Mouse (Mus musculus): Measurements from ENCODE around the gene Secisbp2.

- TF ChIP-seq CTCF (IDR thresholded peaks at IDR 0.05; ENCODE audit: low read depth, low read length) (no peak), GATA2 (IDR thresholded peaks at IDR 0.05; ENCODE audit: borderline replicate concordance, low read depth, low read length) (no peak), TAL1 (conservative IDR thresholded peaks at IDR 0.05; ENCODE audit: low read depth, low read length) (no peak), GATA1 (IDR thresholded peaks at IDR 0.05; ENCODE audit: borderline replicate concordance, low read length) (no peak), POLR2AphosphoS5 (IDR thresholded peaks at IDR 0.05; ENCODE audit: insufficient replicate concordance, low read depth, low read length) (no peak)
Measured at GRCm38 (mm10) chr13:51724566-51724965, 73.1 kb downstream of the Secisbp2 start.

All from G1E (cell line).